ENCODE assay signal across 8 mouse cellular contexts in genomic region chr14:54409980-54410810, GRCm38 (mm10). TPM values are rescaled to one million over a fixed set of nuclear protein-coding genes. Genes with fewer than 3 reads are reported as not detected.
DNase-seq lines count a peak whose midpoint lies in the region; ATAC-seq and TF ChIP-seq lines count a peak whose summit lies in the region.

No protein-coding gene starts in this region.

- H3K9me3 ChIP-seq in ES-Bruce4 (replicated peaks; ENCODE audit: control insufficient read depth, insufficient read depth, low read length, poor library complexity, severe bottlenecking) = no peaks in the 10 kb centered on the region
- no peaks in the 10 kb centered on the region for H3K9me3 ChIP-seq in embryonic facial prominence, embryonic 14.5 days (ENCODE audit: control insufficient read depth, low read length)
- H3K9me3 ChIP-seq in hindbrain, postnatal 0 days (ENCODE audit: low read length) = no peaks in the 10 kb centered on the region
- H3K9me3 ChIP-seq in liver, embryonic 16.5 days (replicated peaks; ENCODE audit: control insufficient read depth, low read length) = no peaks in the 10 kb centered on the region
- no peaks in the 10 kb centered on the region for H3K9me3 ChIP-seq in neural tube, embryonic 15.5 days (replicated peaks)

- no peak for TF ChIP-seq CTCF in ES-Bruce4 (IDR thresholded peaks at IDR 0.05; ENCODE audit: low read depth, low read length)
- no peak for TF ChIP-seq CTCF in hindbrain, postnatal 0 days (IDR thresholded peaks at IDR 0.05; ENCODE audit: low read depth)

- 36% methylated on average over 17 of the region's 17 CpGs for WGBS in embryonic facial prominence, embryonic 14.5 days
- 45% methylated on average over 17 of the region's 17 CpGs for WGBS in hindbrain, postnatal 0 days
- WGBS in liver, embryonic 16.5 days (ENCODE audit: insufficient replicate concordance) = 20% methylated on average over 17 of the region's 17 CpGs
- 57% methylated on average over 17 of the region's 17 CpGs for WGBS in neural tube, embryonic 15.5 days

- no peak for TF ChIP-seq POLR2A in ES-Bruce4 (IDR thresholded peaks at IDR 0.05; ENCODE audit: insufficient read depth, low read length)

- H3K4me1 ChIP-seq in ES-Bruce4 (ENCODE audit: control insufficient read depth, insufficient read depth, low read length) = peaks cover 2% of the 10 kb centered on the region
- peaks cover 10% of the 10 kb centered on the region; the same call in 1 of the 2 replicates for H3K4me1 ChIP-seq in embryonic facial prominence, embryonic 14.5 days (ENCODE audit: control insufficient read depth, insufficient read depth, low read length)
- H3K4me1 ChIP-seq in hindbrain, postnatal 0 days (ENCODE audit: insufficient read depth, low read length) = no peaks in the 10 kb centered on the region
- H3K4me1 ChIP-seq in liver, embryonic 16.5 days (ENCODE audit: control insufficient read depth, low read depth, low read length) = peaks cover 21% of the 10 kb centered on the region
- peaks cover 17% of the 10 kb centered on the region for H3K4me1 ChIP-seq in neural tube, embryonic 15.5 days

- ATAC-seq in embryonic facial prominence, embryonic 14.5 days (ENCODE audit: low read depth) = no peak
- ATAC-seq in hindbrain, postnatal 0 days = no peak
- ATAC-seq in liver, embryonic 16.5 days (ENCODE audit: low read depth) = peak; percentile 35
- ATAC-seq in neural tube, embryonic 15.5 days (ENCODE audit: low FRiP score) = no peak

- peak overlapping the region; percentile 93 for H3K27ac ChIP-seq in ES-Bruce4 (ENCODE audit: insufficient read depth, low read length)
- H3K27ac ChIP-seq in embryonic facial prominence, embryonic 14.5 days (replicated peaks; ENCODE audit: low read depth, low read length) = peak overlapping the region; percentile 67
- H3K27ac ChIP-seq in hindbrain, postnatal 0 days = peak overlapping the region; percentile 48; the same call in 1 of the 2 replicates
- H3K27ac ChIP-seq in liver, embryonic 16.5 days (ENCODE audit: low read length) = peak overlapping the region; percentile 23
- H3K27ac ChIP-seq in neural tube, embryonic 15.5 days (replicated peaks) = 0 out of 2 replicates have a peak overlapping the region, but pooled peaks have one; percentile 25

- peak overlapping the region; percentile 24; the same call in 1 of the 2 replicates for H3K4me2 ChIP-seq in embryonic facial prominence, embryonic 14.5 days (ENCODE audit: low read depth, low read length)
- 0 out of 2 replicates have a peak overlapping the region, but pooled peaks have one; percentile 0 for H3K4me2 ChIP-seq in hindbrain, postnatal 0 days (ENCODE audit: low read depth, low read length)
- peak overlapping the region; percentile 26 for H3K4me2 ChIP-seq in liver, embryonic 16.5 days (ENCODE audit: low read depth, low read length)
- H3K4me2 ChIP-seq in neural tube, embryonic 15.5 days = peak overlapping the region; percentile 25; the same call in 1 of the 2 replicates

- H3K36me3 ChIP-seq in ES-Bruce4 (ENCODE audit: control insufficient read depth, insufficient read depth, low read length, poor library complexity, severe bottlenecking) = peaks cover 21% of the 10 kb centered on the region
- no peaks in the 10 kb centered on the region for H3K36me3 ChIP-seq in embryonic facial prominence, embryonic 14.5 days (ENCODE audit: control insufficient read depth, insufficient read depth, low read length)
- no peaks in the 10 kb centered on the region for H3K36me3 ChIP-seq in hindbrain, postnatal 0 days (ENCODE audit: insufficient read depth, low read length)
- no peaks in the 10 kb centered on the region for H3K36me3 ChIP-seq in liver, embryonic 16.5 days (ENCODE audit: control insufficient read depth, insufficient read depth)
- no peaks in the 10 kb centered on the region for H3K36me3 ChIP-seq in neural tube, embryonic 15.5 days

- H3K9ac ChIP-seq in ES-Bruce4 (ENCODE audit: low read depth, poor library complexity, severe bottlenecking) = peak overlapping the region; percentile 24
- 0 out of 2 replicates have a peak overlapping the region, but pooled peaks have one; percentile 34 for H3K9ac ChIP-seq in embryonic facial prominence, embryonic 14.5 days (ENCODE audit: low read depth, low read length)
- 0 out of 2 replicates have a peak overlapping the region, but pooled peaks have one; percentile 9 for H3K9ac ChIP-seq in hindbrain, postnatal 0 days (replicated peaks; ENCODE audit: low read length)
- H3K9ac ChIP-seq in liver, embryonic 16.5 days (ENCODE audit: low read depth, low read length) = no peak overlapping the region
- no peak overlapping the region for H3K9ac ChIP-seq in neural tube, embryonic 15.5 days (replicated peaks)

- TF ChIP-seq EP300 in ES-Bruce4 (IDR thresholded peaks at IDR 0.05; ENCODE audit: insufficient read depth, low read depth, low read length) = peak; percentile 79

- no peak for DNase-seq in embryonic facial prominence, embryonic 14.5 days (ENCODE audit: low spot score)
- DNase-seq in hindbrain, postnatal 0 days (ENCODE audit: low spot score) = no peak
- no peak for DNase-seq in layer of hippocampus, adult 8-10 months (ENCODE audit: low spot score in 2 of 2)
- no peak for DNase-seq in layer of hippocampus, postnatal 10 days (ENCODE audit: low spot score in 2 of 2)
- DNase-seq in left cerebral cortex, adult 9 months (ENCODE audit: low spot score in 2 of 2) = no peak

- H3K4me3 ChIP-seq in ES-Bruce4 (ENCODE audit: low read depth, low read length) = peak overlapping the region; percentile 54
- no peak overlapping the region for H3K4me3 ChIP-seq in embryonic facial prominence, embryonic 14.5 days (ENCODE audit: low read depth, low read length)
- H3K4me3 ChIP-seq in hindbrain, postnatal 0 days (ENCODE audit: low read length) = no peak overlapping the region
- peak overlapping the region; percentile 25; the same call in 1 of the 2 replicates for H3K4me3 ChIP-seq in liver, embryonic 16.5 days (ENCODE audit: low read depth, low read length)
- H3K4me3 ChIP-seq in neural tube, embryonic 15.5 days (replicated peaks) = no peak overlapping the region

- H3K27me3 ChIP-seq in ES-Bruce4 (ENCODE audit: control insufficient read depth, insufficient read depth, low read length, poor library complexity, severe bottlenecking) = no peaks in the 10 kb centered on the region
- H3K27me3 ChIP-seq in embryonic facial prominence, embryonic 14.5 days (replicated peaks; ENCODE audit: control insufficient read depth, insufficient read depth, low read length) = 0 out of 2 replicates have a peak, but pooled peaks cover 3% of the 10 kb centered on the region
- H3K27me3 ChIP-seq in hindbrain, postnatal 0 days (ENCODE audit: insufficient read depth, low read length) = no peaks in the 10 kb centered on the region
- no peaks in the 10 kb centered on the region for H3K27me3 ChIP-seq in liver, embryonic 16.5 days (ENCODE audit: control insufficient read depth, insufficient read depth, low read depth, low read length)
- peaks cover 14% of the 10 kb centered on the region; the same call in 1 of the 2 replicates for H3K27me3 ChIP-seq in neural tube, embryonic 15.5 days (replicated peaks)

RNA-seq across cellular contexts. Expression of gene Slc7a7, which starts 7.4 kb away (rescaled TPM):
- 46.6 and 47.7 TPM in 2 replicates for polyA plus RNA-seq in ES-Bruce4 (2011; ENCODE audit: insufficient read depth, insufficient read length, low read depth, missing spikeins)
- 6.3 and 7.7 TPM in 2 replicates for polyA plus RNA-seq in embryonic facial prominence, embryonic 14.5 days (2014; fragmentation: Nextera tagmentation; extraction: Ambion mirVana)
- total RNA-seq in hindbrain, postnatal 0 days (2014; rRNA removed) = 3.7 and 4.5 TPM in 2 replicates
- polyA plus RNA-seq in hindbrain, postnatal 0 days (2015; fragmentation: Nextera tagmentation; extraction: Ambion mirVana) = 3.6 TPM in 2 replicates
- polyA plus RNA-seq in liver, embryonic 16.5 days (2015; fragmentation: Nextera tagmentation; extraction: Ambion mirVana) = 9.5 and 10.5 TPM in 2 replicates
- 6.2 and 7.9 TPM in 2 replicates for polyA plus RNA-seq in neural tube, embryonic 15.5 days (2015; fragmentation: Nextera tagmentation; extraction: Ambion mirVana)
- total RNA-seq in layer of hippocampus, adult 8-10 months (2022) = 1 to 10 TPM; 2.0 to 6.5 (median 3.3) TPM
- total RNA-seq in layer of hippocampus, postnatal 10 days (2021) = 1 to 10 TPM; 2.5 to 2.7 TPM

RNA-seq across cellular contexts. Expression of gene Mrpl52, which starts 16.5 kb away (rescaled TPM):
- polyA plus RNA-seq in ES-Bruce4 (2011; ENCODE audit: insufficient read depth, insufficient read length, low read depth, missing spikeins) = 114 and 115 TPM in 2 replicates
- polyA plus RNA-seq in embryonic facial prominence, embryonic 14.5 days (2014; fragmentation: Nextera tagmentation; extraction: Ambion mirVana) = 226 and 241 TPM in 2 replicates
- 113 and 129 TPM in 2 replicates for total RNA-seq in hindbrain, postnatal 0 days (2014; rRNA removed)
- polyA plus RNA-seq in hindbrain, postnatal 0 days (2015; fragmentation: Nextera tagmentation; extraction: Ambion mirVana) = 266 and 297 TPM in 2 replicates
- 161 and 178 TPM in 2 replicates for polyA plus RNA-seq in liver, embryonic 16.5 days (2015; fragmentation: Nextera tagmentation; extraction: Ambion mirVana)
- 236 and 303 TPM in 2 replicates for polyA plus RNA-seq in neural tube, embryonic 15.5 days (2015; fragmentation: Nextera tagmentation; extraction: Ambion mirVana)
- total RNA-seq in layer of hippocampus, adult 8-10 months (2022) = 100 to 1,000 TPM in 2 of 4 experiments, 10 to 100 TPM in 2; 88.3 to 116 (median 96.6) TPM
- total RNA-seq in layer of hippocampus, postnatal 10 days (2021) = 100 to 1,000 TPM; 109 to 138 TPM

RNA-seq across cellular contexts. Expression of gene Mmp14, which starts 21.2 kb away (rescaled TPM):
- polyA plus RNA-seq in ES-Bruce4 (2011; ENCODE audit: insufficient read depth, insufficient read length, low read depth, missing spikeins) = 50.4 and 60.7 TPM in 2 replicates
- 235 and 254 TPM in 2 replicates for polyA plus RNA-seq in embryonic facial prominence, embryonic 14.5 days (2014; fragmentation: Nextera tagmentation; extraction: Ambion mirVana)
- total RNA-seq in hindbrain, postnatal 0 days (2014; rRNA removed) = 50.1 and 53.3 TPM in 2 replicates
- polyA plus RNA-seq in hindbrain, postnatal 0 days (2015; fragmentation: Nextera tagmentation; extraction: Ambion mirVana) = 44.5 and 47.2 TPM in 2 replicates
- polyA plus RNA-seq in liver, embryonic 16.5 days (2015; fragmentation: Nextera tagmentation; extraction: Ambion mirVana) = 22.9 and 25.3 TPM in 2 replicates
- polyA plus RNA-seq in neural tube, embryonic 15.5 days (2015; fragmentation: Nextera tagmentation; extraction: Ambion mirVana) = 40.7 and 60.5 TPM in 2 replicates
- total RNA-seq in layer of hippocampus, adult 8-10 months (2022) = 10 to 100 TPM; 10.3 to 16.0 (median 13.4) TPM
- 10 to 100 TPM; 39.1 to 41.0 TPM for total RNA-seq in layer of hippocampus, postnatal 10 days (2021)

RNA-seq across cellular contexts. Expression of gene Oxa1l, which starts 49.6 kb away (rescaled TPM):
- 86.1 and 96.4 TPM in 2 replicates for polyA plus RNA-seq in ES-Bruce4 (2011; ENCODE audit: insufficient read depth, insufficient read length, low read depth, missing spikeins)
- 47.0 and 48.6 TPM in 2 replicates for polyA plus RNA-seq in embryonic facial prominence, embryonic 14.5 days (2014; fragmentation: Nextera tagmentation; extraction: Ambion mirVana)
- 83.6 and 85.6 TPM in 2 replicates for total RNA-seq in hindbrain, postnatal 0 days (2014; rRNA removed)
- polyA plus RNA-seq in hindbrain, postnatal 0 days (2015; fragmentation: Nextera tagmentation; extraction: Ambion mirVana) = 66.7 and 74.8 TPM in 2 replicates
- polyA plus RNA-seq in liver, embryonic 16.5 days (2015; fragmentation: Nextera tagmentation; extraction: Ambion mirVana) = 15.9 and 17.9 TPM in 2 replicates
- 59.6 and 61.3 TPM in 2 replicates for polyA plus RNA-seq in neural tube, embryonic 15.5 days (2015; fragmentation: Nextera tagmentation; extraction: Ambion mirVana)
- 10 to 100 TPM; 50.0 to 56.6 (median 53.4) TPM for total RNA-seq in layer of hippocampus, adult 8-10 months (2022)
- total RNA-seq in layer of hippocampus, postnatal 10 days (2021) = 10 to 100 TPM; 69.3 to 70.0 TPM

RNA-seq across cellular contexts. Expression of gene Lrp10, which starts 53.7 kb away (rescaled TPM):
- 22.9 and 25.8 TPM in 2 replicates for polyA plus RNA-seq in ES-Bruce4 (2011; ENCODE audit: insufficient read depth, insufficient read length, low read depth, missing spikeins)
- 41.0 and 43.4 TPM in 2 replicates for polyA plus RNA-seq in embryonic facial prominence, embryonic 14.5 days (2014; fragmentation: Nextera tagmentation; extraction: Ambion mirVana)
- 57.7 and 62.5 TPM in 2 replicates for total RNA-seq in hindbrain, postnatal 0 days (2014; rRNA removed)
- polyA plus RNA-seq in hindbrain, postnatal 0 days (2015; fragmentation: Nextera tagmentation; extraction: Ambion mirVana) = 36.0 and 38.8 TPM in 2 replicates
- 17.9 and 19.3 TPM in 2 replicates for polyA plus RNA-seq in liver, embryonic 16.5 days (2015; fragmentation: Nextera tagmentation; extraction: Ambion mirVana)
- polyA plus RNA-seq in neural tube, embryonic 15.5 days (2015; fragmentation: Nextera tagmentation; extraction: Ambion mirVana) = 31.8 and 33.7 TPM in 2 replicates
- total RNA-seq in layer of hippocampus, adult 8-10 months (2022) = 10 to 100 TPM; 32.0 to 44.8 (median 36.7) TPM
- 10 to 100 TPM; 40.3 to 42.2 TPM for total RNA-seq in layer of hippocampus, postnatal 10 days (2021)

Comparison
In these comparisons a context has a peak if more than half of its experiments do, and no peak if none do; other contexts are left out.
1. H3K27ac ChIP-seq: peak in every context shown above with its lines; median percentile 93 in ES-Bruce4; 67 in embryonic facial prominence, embryonic 14.5 days; 48 in hindbrain, postnatal 0 days; 25 in neural tube, embryonic 15.5 days; 23 in liver, embryonic 16.5 days.
2. H3K4me3 ChIP-seq: peak in ES-Bruce4 (single experiment) and liver, embryonic 16.5 days (single experiment); none in embryonic facial prominence, embryonic 14.5 days (single experiment), hindbrain, postnatal 0 days (single experiment) and neural tube, embryonic 15.5 days (single experiment).
3. H3K9ac ChIP-seq: peak in ES-Bruce4 (single experiment), embryonic facial prominence, embryonic 14.5 days (single experiment) and hindbrain, postnatal 0 days (single experiment); none in liver, embryonic 16.5 days (single experiment) and neural tube, embryonic 15.5 days (single experiment).
4. Peak in every context shown above with its lines, with median percentiles within 50 percentile points of each other: H3K4me2 ChIP-seq.